Mouse (Mus musculus) hindbrain, embryonic 14.5 days (tissue): ENCODE measurements around the gene Grm8. TPM values are rescaled to one million over a fixed set of nuclear protein-coding genes. Genes with fewer than 3 reads are reported as not detected.

Source experiments
- ATAC-seq: fragments of 200-750 bp; cut with Nextera tagmentation; 2 replicates; pipeline ENCODE4 v1.8.0; 2017; ENCODE audit warnings: moderate number of reproducible peaks, mild to moderate bottlenecking, moderate TSS enrichment, moderate library complexity; ENCODE audit not compliant: low FRiP score
- DNase-seq: peaks from one replicate; pipeline ENCODE4 v3.0.0-alpha.2; 2015; ENCODE audit warnings: low spot score
- H3K27ac ChIP-seq: fragments of 300-500 bp; sonication (generic); 2 replicates; pipeline ENCODE4 v1.5.1; 2014; ENCODE audit warnings: mild to moderate bottlenecking, moderate library complexity
- H3K27me3 ChIP-seq: fragments of 300-500 bp; sonication (generic); 2 replicates; pipeline ENCODE4 v1.6.1; 2014; ENCODE audit warnings: mild to moderate bottlenecking, low read length, mixed read lengths; ENCODE audit not compliant: control insufficient read depth, insufficient read depth
- H3K36me3 ChIP-seq: fragments of 300-500 bp; sonication (generic); replicated peaks from 2 replicates; pipeline ENCODE4 v1.6.1; 2014; ENCODE audit not compliant: control insufficient read depth, insufficient read depth
- H3K4me1 ChIP-seq: fragments of 300-500 bp; sonication (generic); replicated peaks from 2 replicates; pipeline ENCODE4 v1.6.1; 2014; ENCODE audit warnings: antibody characterized with exemption, low read length, mixed read lengths; ENCODE audit not compliant: control insufficient read depth, insufficient read depth
- H3K4me2 ChIP-seq: fragments of 300-500 bp; sonication (generic); replicated peaks from 2 replicates; pipeline ENCODE4 v1.6.1; 2014; ENCODE audit warnings: mild to moderate bottlenecking, moderate library complexity
- H3K4me3 ChIP-seq: fragments of 300-500 bp; sonication (generic); replicated peaks from 2 replicates; pipeline ENCODE4 v1.5.1; 2014; ENCODE audit warnings: mild to moderate bottlenecking, low read length
- H3K9ac ChIP-seq: fragments of 300-500 bp; sonication (generic); 2 replicates; pipeline ENCODE4 v1.6.1; 2014
- H3K9me3 ChIP-seq: fragments of 300-500 bp; sonication (generic); 2 replicates; pipeline ENCODE4 v1.6.1; 2016; ENCODE audit warnings: low read length; ENCODE audit not compliant: control insufficient read depth
- WGBS: fragments of 180-500 bp; shearing (Covaris S2); extraction: QIAGEN DNeasy Blood & Tissue Kit; methylation state at CpG from one replicate; pipeline ENCODE4 v1.1.7; 2014; 5-methylcytosine and 5-hydroxymethylcytosine counted together
- polyA plus RNA-seq: library from polyadenylated mRNA; unstranded; fragments of >200 nt; fragmentation: Nextera tagmentation; extraction: Ambion mirVana; gene quantifications from 2 replicates; pipeline ENCODE4 v1.2.1, GENCODE M21; 2014

Gene Grm8
- polyA plus RNA-seq, 1 experiment from 2014 or later = 11.8 TPM

- no peak overlapping the region for H3K4me2 ChIP-seq
- H3K9me3 ChIP-seq = peaks cover 8% of the 10 kb centered on the region; the same call in 1 of the 2 replicates
- no peak overlapping the region for H3K27ac ChIP-seq
- H3K4me1 ChIP-seq = no peaks in the 10 kb centered on the region
- no peaks in the 10 kb centered on the region for H3K27me3 ChIP-seq
- H3K36me3 ChIP-seq = no peaks in the 10 kb centered on the region
- WGBS = 79% methylated on average over 1 of the region's 1 CpGs
- ATAC-seq (no peak), DNase-seq (no peak)
- no peak overlapping the region for H3K9ac ChIP-seq
- no peak overlapping the region for H3K4me3 ChIP-seq
These were observed 221.7 kb downstream of the Grm8 start for GRCm38 (mm10) chr6:27913281-27913680.

- DNase-seq (no peak), ATAC-seq (no peak)
- Histone ChIP-seq H3K9me3 (no peaks in the 10 kb centered on the region), H3K9ac (no peak overlapping the region), H3K4me3 (no peak overlapping the region), H3K4me1 (no peaks in the 10 kb centered on the region), H3K27ac (no peak overlapping the region), H3K4me2 (no peak overlapping the region), H3K27me3 (no peaks in the 10 kb centered on the region), H3K36me3 (no peaks in the 10 kb centered on the region)
These were observed 230.6 kb downstream of the Grm8 start for GRCm38 (mm10) chr6:27904358-27904757.

DNA sequence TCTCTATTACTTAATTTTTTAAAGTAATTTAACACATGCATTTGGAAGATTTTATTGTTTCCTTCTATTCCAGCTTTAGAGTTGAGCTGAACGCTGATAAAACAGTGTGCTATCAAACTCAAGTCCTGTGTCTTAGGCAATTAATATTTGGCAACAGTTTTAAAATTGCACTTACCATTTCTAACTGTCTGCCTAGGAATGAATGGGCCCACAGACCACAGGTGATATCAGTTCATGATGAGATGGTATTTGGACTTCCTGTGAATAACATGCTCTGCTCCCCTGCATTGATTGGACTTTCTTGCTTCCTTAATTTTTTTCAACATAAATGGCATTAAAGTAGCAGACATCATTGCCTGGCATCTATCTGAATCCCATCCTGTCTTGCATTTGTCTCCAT, 232.8 kb downstream of the Grm8 start:
- 91% methylated on average over 1 of the region's 1 CpGs for WGBS
- Histone ChIP-seq H3K4me1 (no peaks in the 10 kb centered on the region), H3K4me3 (no peak overlapping the region), H3K9ac (no peak overlapping the region), H3K27ac (no peak overlapping the region), H3K4me2 (no peak overlapping the region), H3K9me3 (no peaks in the 10 kb centered on the region), H3K27me3 (no peaks in the 10 kb centered on the region), H3K36me3 (no peaks in the 10 kb centered on the region)
- DNase-seq (no peak), ATAC-seq (no peak)

DNA sequence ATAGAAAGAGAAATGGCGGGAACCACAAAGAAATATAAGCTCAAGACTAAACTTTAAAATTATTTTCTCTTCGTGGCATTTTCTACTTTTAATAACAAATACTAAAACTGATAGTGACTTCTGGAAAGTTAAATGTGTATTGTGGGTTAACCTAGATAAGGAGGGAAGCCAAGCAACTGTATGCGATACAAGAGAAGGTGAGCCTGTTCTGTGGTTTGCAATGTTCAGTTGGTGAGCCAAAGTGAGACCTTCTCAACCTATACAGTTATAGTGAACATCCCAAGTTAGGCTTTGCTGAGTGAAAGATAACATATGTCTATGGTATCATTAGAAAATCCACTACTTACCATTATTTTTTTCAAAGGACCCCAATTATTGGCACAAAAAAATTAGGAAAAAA, 233.6 kb downstream of the Grm8 start:
- no peaks in the 10 kb centered on the region for H3K9me3 ChIP-seq
- ATAC-seq (no peak), DNase-seq (no peak)
- WGBS = 84% methylated on average over 3 of the region's 3 CpGs
- no peak overlapping the region for H3K4me3 ChIP-seq
- H3K4me1 ChIP-seq = no peaks in the 10 kb centered on the region
- H3K27me3 ChIP-seq = no peaks in the 10 kb centered on the region
- no peaks in the 10 kb centered on the region for H3K36me3 ChIP-seq
- no peak overlapping the region for H3K27ac ChIP-seq
- H3K4me2 ChIP-seq = no peak overlapping the region
- no peak overlapping the region for H3K9ac ChIP-seq

GRCm38 (mm10) chr6:27895153-27895552, 239.8 kb downstream of the Grm8 start:
- H3K9me3 ChIP-seq = no peaks in the 10 kb centered on the region
- no peaks in the 10 kb centered on the region for H3K36me3 ChIP-seq
- DNase-seq (no peak), ATAC-seq (no peak)
- H3K4me1 ChIP-seq = no peaks in the 10 kb centered on the region
- H3K4me2 ChIP-seq = no peak overlapping the region
- no peaks in the 10 kb centered on the region for H3K27me3 ChIP-seq
- no peak overlapping the region for H3K4me3 ChIP-seq
- H3K9ac ChIP-seq = no peak overlapping the region
- H3K27ac ChIP-seq = no peak overlapping the region
- 93% methylated on average over 1 of the region's 1 CpGs for WGBS

DNA sequence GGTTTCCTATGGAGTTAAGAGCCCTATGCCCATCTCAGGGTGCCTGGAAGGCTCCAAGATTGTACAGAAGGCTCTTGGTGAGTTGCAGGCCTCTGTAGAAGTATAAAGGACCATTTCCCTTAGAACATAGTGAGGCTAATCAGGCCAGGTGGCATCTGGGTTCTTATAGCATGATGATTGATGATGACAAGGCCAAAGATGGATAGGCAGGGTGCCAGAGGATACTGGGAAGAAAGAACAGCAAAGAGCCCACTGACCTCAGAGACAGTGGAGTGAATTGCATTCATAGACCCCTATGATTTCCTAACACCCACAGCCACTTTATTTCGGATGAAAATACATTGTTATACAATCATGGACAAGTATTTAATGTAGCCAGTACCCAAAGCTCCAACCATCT, 242.1 kb downstream of the Grm8 start:
- H3K27me3 ChIP-seq = no peaks in the 10 kb centered on the region
- H3K4me3 ChIP-seq = no peak overlapping the region
- H3K4me2 ChIP-seq = no peak overlapping the region
- 70% methylated on average over 1 of the region's 1 CpGs for WGBS
- H3K9ac ChIP-seq = no peak overlapping the region
- H3K27ac ChIP-seq = no peak overlapping the region
- H3K4me1 ChIP-seq = no peaks in the 10 kb centered on the region
- ATAC-seq (no peak), DNase-seq (no peak)
- H3K36me3 ChIP-seq = no peaks in the 10 kb centered on the region
- no peaks in the 10 kb centered on the region for H3K9me3 ChIP-seq

GRCm38 (mm10) chr6:27888391-27888790, 246.6 kb downstream of the Grm8 start:
- Histone ChIP-seq H3K36me3 (no peaks in the 10 kb centered on the region), H3K9me3 (no peaks in the 10 kb centered on the region), H3K27me3 (no peaks in the 10 kb centered on the region), H3K9ac (no peak overlapping the region), H3K4me3 (no peak overlapping the region), H3K4me1 (no peaks in the 10 kb centered on the region), H3K4me2 (no peak overlapping the region), H3K27ac (no peak overlapping the region)
- DNase-seq (no peak), ATAC-seq (no peak)
- WGBS = 87% methylated on average over 2 of the region's 2 CpGs

- H3K9me3 ChIP-seq = no peaks in the 10 kb centered on the region
- H3K4me2 ChIP-seq = no peak overlapping the region
- H3K27ac ChIP-seq = no peak overlapping the region
- H3K36me3 ChIP-seq = no peaks in the 10 kb centered on the region
- H3K27me3 ChIP-seq = no peaks in the 10 kb centered on the region
- no peak for ATAC-seq
- H3K4me1 ChIP-seq = no peaks in the 10 kb centered on the region
- DNase-seq = no peak
- H3K4me3 ChIP-seq = no peak overlapping the region
- H3K9ac ChIP-seq = no peak overlapping the region
- 96% methylated on average over 1 of the region's 1 CpGs for WGBS
These were observed 247.1 kb downstream of the Grm8 start for GRCm38 (mm10) chr6:27887922-27888321.

DNA sequence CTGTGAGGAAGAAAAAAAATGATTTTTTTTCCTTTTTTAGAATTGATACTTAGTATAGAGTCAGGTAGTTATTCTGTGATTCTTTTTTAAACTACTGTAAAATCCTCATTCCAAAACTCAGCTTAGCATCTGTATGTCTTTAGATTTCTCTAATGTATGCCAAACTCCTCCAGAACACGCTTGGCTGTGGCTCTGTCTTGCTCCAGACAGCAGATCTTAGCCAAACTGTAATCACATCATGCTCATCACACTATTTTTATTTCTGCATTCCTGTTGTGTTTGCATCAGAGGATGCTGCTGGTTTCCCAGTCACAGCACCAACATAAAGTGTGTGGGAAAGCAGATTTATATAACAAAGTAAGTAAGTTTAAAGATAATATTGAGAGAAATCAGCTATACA, 249.2 kb downstream of the Grm8 start:
- Histone ChIP-seq H3K36me3 (no peaks in the 10 kb centered on the region), H3K4me3 (no peak overlapping the region), H3K27me3 (no peaks in the 10 kb centered on the region), H3K4me2 (no peak overlapping the region), H3K9me3 (no peaks in the 10 kb centered on the region), H3K9ac (no peak overlapping the region), H3K4me1 (no peaks in the 10 kb centered on the region), H3K27ac (no peak overlapping the region)
- WGBS = 81% methylated on average over 1 of the region's 1 CpGs
- ATAC-seq = no peak
- DNase-seq = no peak

- DNase-seq = no peak
- H3K27me3 ChIP-seq = no peaks in the 10 kb centered on the region
- H3K4me1 ChIP-seq = no peaks in the 10 kb centered on the region
- no peak for ATAC-seq
- no peak overlapping the region for H3K27ac ChIP-seq
- H3K36me3 ChIP-seq = no peaks in the 10 kb centered on the region
- no peak overlapping the region for H3K9ac ChIP-seq
- no peaks in the 10 kb centered on the region for H3K9me3 ChIP-seq
- 42% methylated on average over 1 of the region's 1 CpGs for WGBS
- no peak overlapping the region for H3K4me3 ChIP-seq
- no peak overlapping the region for H3K4me2 ChIP-seq
These were observed 285.3 kb downstream of the Grm8 start for GRCm38 (mm10) chr6:27849644-27850043.
